Mouse (Mus musculus): Measurements from ENCODE around the gene Ptk6.

DNA sequence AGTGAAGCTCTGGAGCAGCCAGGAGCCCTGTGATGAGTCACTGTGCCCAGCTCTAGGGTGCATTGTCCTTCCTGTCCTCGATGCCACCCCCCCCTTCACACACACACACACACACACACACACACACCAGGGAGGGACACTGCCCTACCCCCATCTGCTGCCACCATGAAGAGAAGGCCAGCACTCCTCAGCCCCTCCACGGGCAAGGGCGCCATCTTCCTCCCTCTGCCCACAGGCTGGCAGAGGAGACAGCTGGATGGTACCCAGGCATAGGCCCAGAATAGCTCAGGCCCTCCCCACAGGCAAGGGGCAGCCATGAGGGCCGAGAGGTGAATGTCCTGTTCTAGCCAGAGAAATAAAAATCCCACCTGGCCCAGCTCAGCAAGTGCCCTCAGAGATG is 46.8 kb downstream of the Ptk6 start:
- no peak for TF ChIP-seq MEF2A (IDR thresholded peaks at IDR 0.05; ENCODE audit: extremely low read depth, insufficient replicate concordance, low read depth, low read length, poor library complexity, severe bottlenecking)
- no peak for TF ChIP-seq POLR2A (IDR thresholded peaks at IDR 0.05; ENCODE audit: control insufficient read depth in 1 of 2, insufficient read depth in 1 of 2, low read depth in 1 of 2, low read length in 2 of 2, poor library complexity in 1 of 2)
- TF ChIP-seq POLR2AphosphoS5 (IDR thresholded peaks at IDR 0.05; ENCODE audit: borderline replicate concordance, low read depth, low read length): no peak
- no peak for TF ChIP-seq MAFK (IDR thresholded peaks at IDR 0.05; ENCODE audit: borderline replicate concordance, low read depth, low read length)
- no peak for TF ChIP-seq CTCF (IDR thresholded peaks at IDR 0.05 in 2 of 3, conservative IDR thresholded peaks at IDR 0.05 in 1 of 3; ENCODE audit: control insufficient read depth in 1 of 3, insufficient read depth in 1 of 3, low read depth in 2 of 3, low read length in 3 of 3, poor library complexity in 1 of 3, severe bottlenecking in 1 of 3)
- no peak for TF ChIP-seq POLR2AphosphoS2 (IDR thresholded peaks at IDR 0.05; ENCODE audit: low read length)
- no peak for TF ChIP-seq TCF12 (IDR thresholded peaks at IDR 0.05; ENCODE audit: low read depth, low read length)
- TF ChIP-seq EP300 (IDR thresholded peaks at IDR 0.05; ENCODE audit: low read depth in 1 of 2, low read length in 2 of 2): no peak
